Mouse (Mus musculus) thymus, adult 2 months (tissue): ENCODE measurements at regions not wholly inside any gene's neighbourhood (a gene's known extent, or its start where the extent isn't known, plus 50 kb on each side); places are given as distances from the start of the nearest gene placed in this dataset.

ENCODE experiments used
- DNase-seq: peaks from one replicate; pipeline ENCODE4 v3.0.0; 2021
- H3K27ac ChIP-seq: fragments of 200-500 bp; 2 replicates; pipeline ENCODE4 v1.5.1; 2012; ENCODE audit warnings: low read length, control low read depth; ENCODE audit not compliant: control insufficient read depth, insufficient read depth
- H3K27me3 ChIP-seq: fragments of 200-500 bp; 2 replicates; pipeline ENCODE4 v1.6.1; 2012; ENCODE audit warnings: mild to moderate bottlenecking, low read length, moderate library complexity, mixed read lengths; ENCODE audit not compliant: control insufficient read depth, insufficient read depth
- H3K36me3 ChIP-seq: fragments of 200-500 bp; 2 replicates; pipeline ENCODE4 v1.6.1; 2012; ENCODE audit warnings: mild to moderate bottlenecking, low read length, moderate library complexity; ENCODE audit not compliant: control insufficient read depth, insufficient read depth
- H3K4me1 ChIP-seq: fragments of 200-500 bp; replicated peaks from 2 replicates; pipeline ENCODE4 v1.6.1; 2012; ENCODE audit warnings: low read length; ENCODE audit not compliant: control insufficient read depth, insufficient read depth
- H3K4me3 ChIP-seq: fragments of 200-500 bp; 2 replicates; pipeline ENCODE4 v1.5.1; 2012; ENCODE audit warnings: mild to moderate bottlenecking, low read length, control low read depth, moderate library complexity; ENCODE audit not compliant: control insufficient read depth, insufficient read depth
- CTCF ChIP-seq: fragments of 200-500 bp; IDR thresholded peaks from 2 replicates; pipeline ENCODE4 v1.5.1; 2012; ENCODE audit warnings: mild to moderate bottlenecking, control low read depth, low read length, moderate library complexity, borderline replicate concordance; ENCODE audit not compliant: control insufficient read depth, poor library complexity, insufficient read depth; ENCODE audit errors: extremely low read depth
- POLR2A ChIP-seq: fragments of 200-500 bp; IDR thresholded peaks from 2 replicates; pipeline ENCODE4 v1.6.1; 2012; ENCODE audit warnings: mild to moderate bottlenecking, low read length, control low read depth, moderate library complexity; ENCODE audit not compliant: control insufficient read depth, poor library complexity, insufficient read depth; ENCODE audit errors: extremely low read depth
- WGBS: fragments of 180-500 bp; shearing (Covaris S2); methylation state at CpG from one replicate; pipeline ENCODE4 v1.1.7; 2018; 5-methylcytosine and 5-hydroxymethylcytosine counted together

DNA sequence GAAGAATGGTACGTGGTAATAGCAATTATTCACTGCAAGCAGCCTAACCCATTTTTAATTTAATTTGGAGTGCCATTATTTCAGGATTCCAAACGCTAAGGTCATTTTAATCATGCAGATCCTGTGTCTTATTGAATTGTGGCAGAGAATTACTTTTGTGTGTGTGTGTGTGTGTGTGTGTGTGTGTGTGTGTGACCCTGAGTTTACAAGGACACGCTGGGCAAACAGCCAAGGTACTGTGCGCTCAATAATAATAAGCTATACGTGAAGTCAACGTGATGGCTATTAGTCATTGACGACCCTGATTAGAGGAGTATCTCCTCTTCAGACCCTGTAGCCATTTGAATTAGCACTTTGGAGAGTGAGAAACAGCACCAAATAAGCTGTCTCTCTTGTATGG is 144.1 kb downstream of the Klf7 start:
- H3K27me3 ChIP-seq, result no peaks in the 10 kb centered on the region
- no peaks in the 10 kb centered on the region for H3K36me3 ChIP-seq
- no peak for DNase-seq
- TF ChIP-seq CTCF (no peak), POLR2A (no peak)
- H3K4me3 ChIP-seq, result no peak overlapping the region
- no peaks in the 10 kb centered on the region for H3K4me1 ChIP-seq
- WGBS, result 97% methylated on average over 7 of the region's 7 CpGs
- no peak overlapping the region for H3K27ac ChIP-seq

DNA sequence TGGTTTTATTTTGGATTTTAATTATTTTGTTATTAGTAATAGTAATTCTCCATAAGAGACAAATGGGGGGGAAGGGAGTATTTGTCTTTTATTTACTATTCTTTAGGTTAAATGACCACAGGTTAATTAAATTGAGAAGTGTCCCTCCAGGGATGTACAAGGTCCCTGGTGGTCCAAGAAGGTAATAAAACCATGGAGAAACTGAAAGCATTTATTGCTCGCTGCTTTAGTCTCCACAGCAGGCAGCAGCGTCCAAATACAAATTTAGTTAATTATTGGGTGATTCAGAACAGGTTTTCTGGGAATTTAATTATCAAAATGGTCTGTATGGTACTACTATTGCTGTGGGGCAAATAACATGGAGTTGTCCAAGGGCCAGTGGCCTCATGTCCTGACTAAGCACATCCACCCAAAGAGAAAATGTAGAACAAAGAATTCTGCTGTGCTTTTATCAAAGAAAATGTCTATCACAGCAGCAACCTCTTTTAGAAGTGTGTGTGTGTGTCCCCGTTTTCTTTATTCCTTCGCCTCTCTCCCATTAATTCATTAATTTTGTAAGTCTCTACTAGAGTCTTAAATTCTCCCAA is 144.7 kb downstream of the Klf7 start:
- H3K36me3 ChIP-seq, result no peaks in the 10 kb centered on the region
- DNase-seq, result no peak
- no peak for TF ChIP-seq POLR2A
- TF ChIP-seq CTCF, result no peak
- no peaks in the 10 kb centered on the region for H3K27me3 ChIP-seq
- WGBS, result 92% methylated on average over 4 of the region's 4 CpGs
- no peak overlapping the region for H3K27ac ChIP-seq
- no peaks in the 10 kb centered on the region for H3K4me1 ChIP-seq
- no peak overlapping the region for H3K4me3 ChIP-seq

- TF ChIP-seq CTCF, result no peak
- no peak for TF ChIP-seq POLR2A
- no peak for DNase-seq
- Histone ChIP-seq H3K4me3 (no peak overlapping the region), H3K27ac (no peak overlapping the region), H3K4me1 (no peaks in the 10 kb centered on the region), H3K36me3 (no peaks in the 10 kb centered on the region), H3K27me3 (no peaks in the 10 kb centered on the region)
- WGBS, result 87% methylated on average over 4 of the region's 4 CpGs
Measured at GRCm38 (mm10) chr1:63976862-63977261, 145.2 kb downstream of the Klf7 start.

- Histone ChIP-seq H3K27me3 (no peaks in the 10 kb centered on the region), H3K4me3 (no peak overlapping the region), H3K27ac (no peak overlapping the region), H3K36me3 (no peaks in the 10 kb centered on the region), H3K4me1 (no peaks in the 10 kb centered on the region)
- WGBS, result 96% methylated on average over 11 of the region's 11 CpGs
- no peak for DNase-seq
- TF ChIP-seq POLR2A (no peak), CTCF (no peak)
Measured at GRCm38 (mm10) chr1:63967849-63968248, 154.2 kb downstream of the Klf7 start.

GRCm38 (mm10) chr1:63965446-63965845 is 156.6 kb downstream of the Klf7 start:
- Histone ChIP-seq H3K4me1 (no peaks in the 10 kb centered on the region), H3K4me3 (no peak overlapping the region), H3K27ac (no peak overlapping the region), H3K36me3 (no peaks in the 10 kb centered on the region), H3K27me3 (no peaks in the 10 kb centered on the region)
- no peak for TF ChIP-seq POLR2A
- DNase-seq, result no peak

DNA sequence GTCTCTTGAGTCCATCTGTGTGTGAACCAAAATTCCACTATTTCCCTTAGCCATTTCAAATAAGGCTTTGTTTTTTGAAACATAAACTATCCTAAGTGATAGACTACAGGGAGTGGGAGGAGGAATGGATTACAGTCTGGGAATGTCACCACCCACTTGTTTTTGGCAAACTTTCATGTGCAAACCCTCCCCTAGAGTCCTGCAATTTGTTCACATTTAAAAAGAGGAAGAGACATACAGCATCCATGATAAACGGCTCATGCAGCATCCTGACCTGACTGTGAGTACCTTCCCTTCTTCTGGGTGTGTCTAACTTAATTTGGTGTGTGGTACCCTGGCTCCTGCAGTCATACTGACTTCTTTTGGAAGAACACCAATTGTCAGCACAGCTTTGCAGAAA is 157.6 kb downstream of the Klf7 start:
- no peak for DNase-seq
- Histone ChIP-seq H3K27me3 (no peaks in the 10 kb centered on the region), H3K36me3 (no peaks in the 10 kb centered on the region), H3K4me1 (no peaks in the 10 kb centered on the region), H3K27ac (no peak overlapping the region), H3K4me3 (no peak overlapping the region)
- 5% methylated on average over 1 of the region's 1 CpGs for WGBS
- TF ChIP-seq CTCF (no peak), POLR2A (no peak)

- H3K36me3 ChIP-seq, result no peaks in the 10 kb centered on the region
- H3K4me1 ChIP-seq, result no peaks in the 10 kb centered on the region; the same call in 1 of the 2 replicates
- no peak overlapping the region for H3K27ac ChIP-seq
- 94% methylated on average over 4 of the region's 4 CpGs for WGBS
- no peak for DNase-seq
- TF ChIP-seq CTCF, result no peak
- no peak overlapping the region for H3K4me3 ChIP-seq
- no peaks in the 10 kb centered on the region for H3K27me3 ChIP-seq
Measured at GRCm38 (mm10) chr1:63955701-63956355, 166.3 kb downstream of the Klf7 start.
